Mouse (Mus musculus) lung, embryonic 16.5 days (tissue): ENCODE results near the gene Pin4. TPM values are rescaled to one million over a fixed set of nuclear protein-coding genes. Genes with fewer than 3 reads are reported as not detected.

Experiments used
- ATAC-seq: fragments of 200-750 bp; cut with Nextera tagmentation; 2 replicates; pipeline ENCODE4 v1.8.0; 2017; ENCODE audit warnings: low read depth, mild to moderate bottlenecking, moderate library complexity
- H3K27ac ChIP-seq: fragments of 300-500 bp; sonication (generic); 2 replicates; pipeline ENCODE4 v1.5.1; 2014; ENCODE audit warnings: mild to moderate bottlenecking, control low read depth, low read length
- H3K27me3 ChIP-seq: fragments of 300-500 bp; sonication (generic); 2 replicates; pipeline ENCODE4 v1.6.1; 2014; ENCODE audit warnings: low read depth, low read length, mixed read lengths; ENCODE audit not compliant: control insufficient read depth, insufficient read depth
- H3K36me3 ChIP-seq: fragments of 300-500 bp; sonication (generic); 2 replicates; pipeline ENCODE4 v1.6.1; 2014; ENCODE audit warnings: low read length; ENCODE audit not compliant: control insufficient read depth, insufficient read depth
- H3K4me1 ChIP-seq: fragments of 300-500 bp; sonication (generic); replicated peaks from 2 replicates; pipeline ENCODE4 v1.6.1; 2014; ENCODE audit warnings: low read length, mixed read lengths; ENCODE audit not compliant: control insufficient read depth, insufficient read depth
- H3K4me2 ChIP-seq: fragments of 300-500 bp; sonication (generic); 2 replicates; pipeline ENCODE4 v1.6.1; 2014; ENCODE audit warnings: low read depth, low read length, control low read depth
- H3K4me3 ChIP-seq: fragments of 300-500 bp; sonication (generic); 2 replicates; pipeline ENCODE4 v1.5.1; 2014; ENCODE audit warnings: mild to moderate bottlenecking, low read length, control low read depth
- H3K9ac ChIP-seq: fragments of 300-500 bp; sonication (generic); 2 replicates; pipeline ENCODE4 v1.6.1; 2014; ENCODE audit warnings: low read length, control low read depth
- H3K9me3 ChIP-seq: fragments of 300-500 bp; sonication (generic); 2 replicates; pipeline ENCODE4 v1.6.1; 2016; ENCODE audit warnings: low read length; ENCODE audit not compliant: control insufficient read depth
- WGBS: fragments of 180-500 bp; shearing (Covaris S2); extraction: QIAGEN DNeasy Blood & Tissue Kit; methylation state at CpG from one replicate; pipeline ENCODE4 v1.1.7; 2014; 5-methylcytosine and 5-hydroxymethylcytosine counted together
- polyA plus RNA-seq: library from polyadenylated mRNA; unstranded; fragments of >200 nt; fragmentation: Nextera tagmentation; extraction: Ambion mirVana; gene quantifications from 2 replicates; pipeline ENCODE4 v1.2.1, GENCODE M21; 2015

Gene Pin4
- polyA plus RNA-seq, 1 experiment from 2014 or later: 66.8 TPM

- WGBS: 84% methylated on average over 2 of the region's 2 CpGs
- 0 out of 2 replicates have a peak, but pooled peaks cover 3% of the 10 kb centered on the region for H3K4me1 ChIP-seq
Observed at GRCm38 (mm10) chrX:102121321-102121720, 2.1 kb downstream of the Pin4 start.

GRCm38 (mm10) chrX:102141157-102141556 lies 21.9 kb downstream of the Pin4 start:
- peak; percentile 83 for ATAC-seq
- no peaks in the 10 kb centered on the region for H3K9me3 ChIP-seq
- H3K4me2 ChIP-seq: no peak overlapping the region
- peaks cover 10% of the 10 kb centered on the region for H3K36me3 ChIP-seq
- 33% methylated on average over 1 of the region's 1 CpGs for WGBS
- no peaks in the 10 kb centered on the region for H3K4me1 ChIP-seq
- no peaks in the 10 kb centered on the region for H3K27me3 ChIP-seq
- no peak overlapping the region for H3K4me3 ChIP-seq
- no peak overlapping the region for H3K9ac ChIP-seq
- H3K27ac ChIP-seq: no peak overlapping the region

More at GRCm38 (mm10) chrX:102121321-102121720, 2.1 kb downstream of the Pin4 start:
- peaks cover 3% of the 10 kb centered on the region for H3K36me3 ChIP-seq
- H3K4me2 ChIP-seq: no peak overlapping the region
- H3K4me3 ChIP-seq: no peak overlapping the region
- no peaks in the 10 kb centered on the region for H3K9me3 ChIP-seq
- H3K27ac ChIP-seq: no peak overlapping the region
- ATAC-seq: no peak
- H3K9ac ChIP-seq: no peak overlapping the region
- no peaks in the 10 kb centered on the region for H3K27me3 ChIP-seq

- peak within 1 kb of the TSS; percentile 53 for H3K4me2 ChIP-seq
- peak within 1 kb of the TSS; percentile 74 for H3K9ac ChIP-seq
- no peaks in the 10 kb centered on the region for H3K9me3 ChIP-seq
- peak; percentile 99 for ATAC-seq
- no peaks in the 10 kb centered on the region for H3K36me3 ChIP-seq
- peak within 1 kb of the TSS; percentile 75 for H3K27ac ChIP-seq
- WGBS: 8% methylated on average over 42 of the region's 42 CpGs
- H3K4me1 ChIP-seq: no peaks in the 10 kb centered on the region
- peak within 1 kb of the TSS; percentile 65 for H3K4me3 ChIP-seq
- no peaks in the 10 kb centered on the region for H3K27me3 ChIP-seq
Observed at GRCm38 (mm10) chrX:102156618-102157422, 37.6 kb downstream of the Pin4 start, which contains the start of gene Ercc6l. Gene Ercc6l, minus strand, starts transcription at chrX:102157091.

GRCm38 (mm10) chrX:102157423-102157791 lies 38.2 kb downstream of the Pin4 start:
- no peaks in the 10 kb centered on the region for H3K4me1 ChIP-seq
- no peaks in the 10 kb centered on the region for H3K36me3 ChIP-seq
- peak overlapping the region; percentile 52; the same call in 1 of the 2 replicates for H3K9ac ChIP-seq
- 40% methylated on average over 5 of the region's 5 CpGs for WGBS
- peak overlapping the region; percentile 41 for H3K4me3 ChIP-seq
- H3K4me2 ChIP-seq: peak overlapping the region; percentile 39
- ATAC-seq: no peak
- no peaks in the 10 kb centered on the region for H3K27me3 ChIP-seq
- peak overlapping the region; percentile 56 for H3K27ac ChIP-seq
- no peaks in the 10 kb centered on the region for H3K9me3 ChIP-seq

GRCm38 (mm10) chrX:102159778-102160177 lies 40.5 kb downstream of the Pin4 start:
- 58% methylated on average over 2 of the region's 2 CpGs for WGBS
- Histone ChIP-seq H3K9ac (no peak overlapping the region), H3K4me2 (no peak overlapping the region), H3K4me3 (no peak overlapping the region), H3K9me3 (no peaks in the 10 kb centered on the region), H3K4me1 (no peaks in the 10 kb centered on the region), H3K27me3 (no peaks in the 10 kb centered on the region), H3K36me3 (no peaks in the 10 kb centered on the region), H3K27ac (no peak overlapping the region)
- ATAC-seq: no peak

GRCm38 (mm10) chrX:102160528-102160927 lies 41.3 kb downstream of the Pin4 start:
- Histone ChIP-seq H3K36me3 (no peaks in the 10 kb centered on the region), H3K27me3 (no peaks in the 10 kb centered on the region), H3K4me3 (no peak overlapping the region), H3K4me2 (no peak overlapping the region), H3K4me1 (no peaks in the 10 kb centered on the region), H3K27ac (no peak overlapping the region), H3K9me3 (no peaks in the 10 kb centered on the region), H3K9ac (no peak overlapping the region)
- WGBS: 58% methylated on average over 2 of the region's 2 CpGs
- ATAC-seq: no peak

GRCm38 (mm10) chrX:102163096-102163495 lies 43.8 kb downstream of the Pin4 start:
- no peaks in the 10 kb centered on the region for H3K36me3 ChIP-seq
- H3K27ac ChIP-seq: no peak overlapping the region
- no peaks in the 10 kb centered on the region for H3K27me3 ChIP-seq
- WGBS: 25% methylated on average over 2 of the region's 2 CpGs
- no peak overlapping the region for H3K4me2 ChIP-seq
- H3K9ac ChIP-seq: no peak overlapping the region
- H3K9me3 ChIP-seq: no peaks in the 10 kb centered on the region
- no peak; the same call in 1 of the 2 replicates for ATAC-seq
- H3K4me3 ChIP-seq: no peak overlapping the region
- H3K4me1 ChIP-seq: no peaks in the 10 kb centered on the region

- 68% methylated on average over 4 of the region's 4 CpGs for WGBS
- H3K9me3 ChIP-seq: no peaks in the 10 kb centered on the region
- H3K27ac ChIP-seq: no peak overlapping the region
Observed at GRCm38 (mm10) chrX:102163529-102163928, 44.3 kb downstream of the Pin4 start.

GRCm38 (mm10) chrX:102166521-102166920 lies 47.3 kb downstream of the Pin4 start:
- Histone ChIP-seq H3K36me3 (no peaks in the 10 kb centered on the region), H3K27me3 (no peaks in the 10 kb centered on the region), H3K9me3 (no peaks in the 10 kb centered on the region), H3K4me1 (no peaks in the 10 kb centered on the region), H3K4me3 (no peak overlapping the region), H3K9ac (no peak overlapping the region), H3K4me2 (no peak overlapping the region), H3K27ac (peak overlapping the region; percentile 17; the same call in 1 of the 2 replicates)
- WGBS: 57% methylated on average over 5 of the region's 5 CpGs
- ATAC-seq: no peak

More at GRCm38 (mm10) chrX:102163529-102163928, 44.3 kb downstream of the Pin4 start:
- no peak overlapping the region for H3K4me2 ChIP-seq
- H3K36me3 ChIP-seq: no peaks in the 10 kb centered on the region
- no peak overlapping the region for H3K4me3 ChIP-seq
- H3K9ac ChIP-seq: no peak overlapping the region
- ATAC-seq: peak; percentile 49
- no peaks in the 10 kb centered on the region for H3K27me3 ChIP-seq
- H3K4me1 ChIP-seq: no peaks in the 10 kb centered on the region
